Mouse (Mus musculus) heart, embryonic 10.5 days (tissue): Measurements from ENCODE around the gene Bola2. TPM values are rescaled to one million over a fixed set of nuclear protein-coding genes. Genes with fewer than 3 reads are reported as not detected.

Experiments
- DNase-seq: peaks from one replicate; pipeline ENCODE4 v3.0.0-alpha.2; 2017; ENCODE audit warnings: low spot score
- H3K27ac ChIP-seq: fragments of 300-500 bp; sonication (generic); 2 replicates; pipeline ENCODE4 v1.5.1; 2016; ENCODE audit warnings: mild to moderate bottlenecking
- H3K27me3 ChIP-seq: fragments of 300-500 bp; sonication (generic); 2 replicates; pipeline ENCODE4 v1.6.1; 2016; ENCODE audit warnings: mild to moderate bottlenecking; ENCODE audit not compliant: poor library complexity, insufficient read depth, severe bottlenecking
- H3K36me3 ChIP-seq: fragments of 300-500 bp; sonication (generic); 2 replicates; pipeline ENCODE4 v1.6.1; 2016; ENCODE audit warnings: mild to moderate bottlenecking, moderate library complexity
- H3K4me1 ChIP-seq: fragments of 300-500 bp; sonication (generic); 2 replicates; pipeline ENCODE4 v1.6.1; 2016; ENCODE audit warnings: mild to moderate bottlenecking
- H3K4me3 ChIP-seq: fragments of 300-500 bp; sonication (generic); 2 replicates; pipeline ENCODE4 v1.5.1; 2016; ENCODE audit warnings: mild to moderate bottlenecking, moderate library complexity
- H3K9me3 ChIP-seq: fragments of 300-500 bp; sonication (generic); 2 replicates; pipeline ENCODE4 v1.6.1; 2016; ENCODE audit warnings: mild to moderate bottlenecking, moderate library complexity
- WGBS: fragments of 180-500 bp; shearing (Covaris S2); methylation state at CpG from one replicate; pipeline ENCODE4 v1.1.7; 2016; 5-methylcytosine and 5-hydroxymethylcytosine counted together
- polyA plus RNA-seq: library from polyadenylated mRNA; unstranded; fragments of >200 nt; fragmentation: Nextera tagmentation; extraction: Ambion mirVana; gene quantifications from 2 replicates; pipeline ENCODE4 v1.2.1, GENCODE M21; 2016

Bola2 gene
- polyA plus RNA-seq, 1 experiment from 2014 or later, result 159 TPM

DNA sequence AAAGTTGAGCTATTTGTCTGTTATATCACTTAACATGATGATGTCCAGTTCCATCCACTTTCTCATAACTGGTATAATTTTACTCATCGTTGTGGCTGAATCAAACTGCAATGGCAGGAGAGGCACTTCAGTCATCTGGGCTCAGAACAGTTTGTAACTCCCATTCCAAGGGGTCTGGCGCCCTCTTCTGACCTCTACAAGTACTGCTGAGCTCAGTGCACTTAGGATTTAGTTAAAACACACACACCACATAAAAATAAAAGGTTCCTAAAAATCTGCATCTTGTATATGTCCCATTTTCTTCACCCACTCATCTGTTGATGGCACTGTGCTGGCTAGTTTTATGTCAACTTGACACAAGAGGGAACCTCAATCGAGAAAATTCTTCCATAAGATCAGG is 1.9 kb upstream of the Bola2 start:
- 41% methylated on average over 3 of the region's 3 CpGs for WGBS
- peaks cover 35% of the 10 kb centered on the region for H3K36me3 ChIP-seq
- peak; percentile 88 for DNase-seq

DNA sequence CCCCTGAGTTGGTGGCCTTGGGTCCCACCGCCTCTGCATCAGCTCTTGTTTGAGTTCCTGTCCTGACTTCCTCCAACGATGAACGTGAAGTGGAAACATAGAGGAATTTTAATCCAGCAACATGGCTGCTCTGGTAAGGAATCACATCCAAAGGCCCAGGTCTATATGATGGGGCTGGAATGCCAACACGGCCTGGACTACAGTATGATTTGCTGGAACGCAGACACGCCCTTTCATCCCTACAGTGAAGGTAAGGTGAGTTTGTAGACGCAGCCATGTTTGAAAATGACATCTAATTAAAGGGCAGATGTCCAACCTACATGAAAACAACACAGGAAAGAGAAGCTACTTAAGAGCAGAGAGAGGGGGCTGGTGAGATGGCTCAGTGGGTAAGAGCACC is 1.4 kb upstream of the Bola2 start:
- Histone ChIP-seq H3K36me3 (peaks cover 35% of the 10 kb centered on the region), H3K9me3 (no peaks in the 10 kb centered on the region), H3K27me3 (no peaks in the 10 kb centered on the region), H3K4me3 (no peak overlapping the region), H3K4me1 (peaks cover 22% of the 10 kb centered on the region), H3K27ac (no peak overlapping the region)
- 83% methylated on average over 7 of the region's 7 CpGs for WGBS
- no peak for DNase-seq

More for the DNA sequence above, 1.9 kb upstream of the Bola2 start:
- Histone ChIP-seq H3K4me3 (no peak overlapping the region), H3K4me1 (peaks cover 22% of the 10 kb centered on the region), H3K27ac (no peak overlapping the region), H3K27me3 (no peaks in the 10 kb centered on the region), H3K9me3 (no peaks in the 10 kb centered on the region)

DNA sequence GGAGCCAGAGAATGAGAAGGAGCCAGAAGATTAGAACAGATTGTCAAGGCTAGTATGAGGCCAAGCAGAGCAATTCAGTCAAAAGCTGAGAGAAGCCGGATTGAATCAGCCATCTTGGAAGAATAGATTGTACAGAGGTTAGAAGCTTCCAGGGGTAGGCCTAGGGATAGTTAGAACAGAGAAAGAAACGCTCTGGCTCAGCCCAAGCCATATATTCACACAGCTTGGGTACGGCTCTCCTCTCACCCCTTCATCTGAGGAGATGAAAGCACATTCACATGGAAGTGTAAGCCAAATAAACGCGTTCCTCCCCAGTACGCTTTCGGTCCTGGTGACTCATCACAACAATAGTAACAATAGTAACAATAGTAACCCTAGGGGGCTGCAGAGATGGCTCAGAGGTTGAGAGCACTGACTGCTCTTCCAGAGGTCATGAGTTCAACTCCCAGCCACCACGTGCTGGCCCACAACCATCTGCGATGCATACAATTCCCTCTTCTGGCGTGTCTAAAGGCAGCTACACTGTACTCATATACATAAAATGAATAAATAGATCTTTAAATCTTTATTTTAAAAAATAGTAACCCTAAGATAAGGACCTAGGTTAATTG is 655 bp upstream of the Bola2 start:
- Histone ChIP-seq H3K36me3 (peaks cover 36% of the 10 kb centered on the region), H3K4me3 (peak overlapping the region; percentile 88), H3K27me3 (no peaks in the 10 kb centered on the region), H3K27ac (peak overlapping the region; percentile 96), H3K9me3 (no peaks in the 10 kb centered on the region), H3K4me1 (peaks cover 26% of the 10 kb centered on the region)
- no peak for DNase-seq
- WGBS, result 64% methylated on average over 10 of the region's 10 CpGs

DNA sequence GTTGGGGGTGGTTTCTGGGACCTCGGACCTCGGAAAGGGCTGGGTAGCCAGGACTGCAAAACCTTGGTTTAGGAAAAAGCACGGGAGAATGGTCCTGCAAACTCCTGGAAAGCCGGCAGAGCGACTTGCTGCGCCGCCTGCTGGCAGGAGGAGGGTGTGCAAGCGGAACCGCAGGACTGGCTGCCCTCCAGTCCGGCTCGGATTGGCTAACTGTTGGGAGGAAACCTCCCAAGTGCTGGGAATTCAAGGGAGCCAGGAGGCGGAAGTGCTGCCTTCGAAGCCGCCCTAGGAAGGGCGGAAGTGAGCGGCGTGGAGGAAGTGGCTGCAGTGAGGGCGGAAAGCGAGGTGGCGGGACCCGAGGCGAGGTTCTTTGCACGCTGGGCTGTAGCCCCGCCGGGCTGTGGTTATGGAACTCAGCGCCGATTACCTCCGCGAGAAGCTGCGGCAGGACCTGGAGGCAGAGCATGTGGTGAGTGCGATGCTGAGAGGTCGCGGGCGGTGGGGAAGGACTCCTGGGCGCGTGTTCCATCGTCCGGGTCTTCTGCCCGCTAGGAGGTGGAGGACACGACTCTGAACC is 518 bp downstream of the Bola2 start, which contains the start of gene Slx1b:
TSS of gene Slx1b (minus strand) at position 154 of the 577 bp plus-strand sequence.
- peaks cover 32% of the 10 kb centered on the region for H3K36me3 ChIP-seq
- under 1% methylated on average over 40 of the region's 40 CpGs for WGBS

DNA sequence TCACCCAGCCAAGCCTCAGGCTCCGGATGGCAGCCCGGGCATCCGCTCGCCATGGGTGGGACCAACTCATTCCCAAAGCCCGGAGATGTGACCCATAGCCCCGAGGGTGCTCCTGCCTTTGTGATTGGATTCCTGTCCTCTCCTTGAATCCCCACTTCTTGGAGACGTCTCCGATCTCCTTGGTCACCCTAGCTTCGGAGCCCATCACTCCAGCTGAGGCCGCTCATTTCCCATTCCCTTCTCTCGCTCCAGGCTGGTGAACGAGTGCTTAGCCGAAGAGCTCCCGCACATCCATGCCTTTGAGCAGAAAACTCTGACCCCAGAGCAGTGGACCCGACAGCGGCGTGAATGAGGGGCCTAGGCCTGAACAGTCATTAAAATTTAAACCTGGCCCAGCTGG is 1.1 kb downstream of the Bola2 start:
- H3K9me3 ChIP-seq, result no peaks in the 10 kb centered on the region
- H3K4me3 ChIP-seq, result peak overlapping the region; percentile 88
- 7% methylated on average over 17 of the region's 17 CpGs for WGBS
- no peaks in the 10 kb centered on the region for H3K27me3 ChIP-seq
- H3K27ac ChIP-seq, result peak overlapping the region; percentile 96
- peaks cover 39% of the 10 kb centered on the region for H3K4me1 ChIP-seq
- H3K36me3 ChIP-seq, result peaks cover 26% of the 10 kb centered on the region
- no peak for DNase-seq

More for the DNA sequence above, 518 bp downstream of the Bola2 start, which contains the start of gene Slx1b:
- Histone ChIP-seq H3K4me1 (peaks cover 34% of the 10 kb centered on the region), H3K27ac (peak within 1 kb of the TSS; percentile 96), H3K9me3 (no peaks in the 10 kb centered on the region), H3K4me3 (peak within 1 kb of the TSS; percentile 88), H3K27me3 (no peaks in the 10 kb centered on the region)
- DNase-seq, result peak; percentile 99

DNA sequence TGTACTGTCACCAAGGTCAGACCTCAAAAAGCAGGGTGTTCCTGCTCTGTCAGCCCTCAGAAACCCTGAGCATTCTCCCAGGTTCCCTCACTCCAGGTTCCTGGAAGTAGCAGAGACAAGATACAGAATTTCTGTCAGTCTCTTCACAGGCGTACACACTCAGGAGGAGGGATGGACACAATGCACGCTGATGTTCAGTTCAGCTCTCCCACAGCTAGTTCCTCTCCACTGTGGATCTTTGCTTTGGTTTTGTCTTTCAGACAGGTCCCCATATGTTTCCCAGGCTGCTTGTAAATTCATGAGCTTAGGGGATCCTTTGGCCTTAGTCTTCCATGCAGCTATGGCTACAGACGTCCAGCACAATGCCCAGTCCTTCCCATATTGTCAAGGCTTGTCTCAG is 1.7 kb downstream of the Bola2 start:
- no peak for DNase-seq
- WGBS, result 76% methylated on average over 3 of the region's 3 CpGs
- H3K27me3 ChIP-seq, result peaks cover 4% of the 10 kb centered on the region
- H3K9me3 ChIP-seq, result no peaks in the 10 kb centered on the region
- peaks cover 43% of the 10 kb centered on the region for H3K4me1 ChIP-seq
- H3K27ac ChIP-seq, result no peak overlapping the region
- peaks cover 20% of the 10 kb centered on the region for H3K36me3 ChIP-seq
- peak overlapping the region; percentile 88 for H3K4me3 ChIP-seq

DNA sequence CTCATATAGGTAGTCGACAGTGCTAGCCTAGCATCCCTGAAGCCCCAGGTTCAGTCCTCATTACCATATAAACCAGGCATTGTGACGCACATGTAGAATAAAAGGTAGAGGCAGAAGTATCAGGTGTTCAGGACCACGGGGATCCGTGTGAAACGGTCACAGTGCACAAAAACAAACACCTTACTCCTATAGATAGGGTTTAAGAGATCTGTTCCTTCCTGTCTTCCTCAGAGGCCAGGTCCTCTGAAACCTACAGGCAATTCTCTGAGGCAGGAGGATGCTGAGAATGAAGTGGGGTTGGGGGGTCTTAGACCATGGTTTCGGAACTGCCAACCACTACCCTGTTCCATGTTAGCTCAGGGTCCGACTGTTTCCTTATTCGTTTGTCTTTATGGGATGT is 2.6 kb downstream of the Bola2 start:
- peaks cover 11% of the 10 kb centered on the region; the same call in 1 of the 2 replicates for H3K36me3 ChIP-seq
- DNase-seq, result no peak
- no peak overlapping the region for H3K27ac ChIP-seq
- no peaks in the 10 kb centered on the region for H3K9me3 ChIP-seq
- H3K4me3 ChIP-seq, result no peak overlapping the region
- peaks cover 13% of the 10 kb centered on the region for H3K27me3 ChIP-seq
- H3K4me1 ChIP-seq, result peaks cover 43% of the 10 kb centered on the region
- 93% methylated on average over 8 of the region's 8 CpGs for WGBS

DNA sequence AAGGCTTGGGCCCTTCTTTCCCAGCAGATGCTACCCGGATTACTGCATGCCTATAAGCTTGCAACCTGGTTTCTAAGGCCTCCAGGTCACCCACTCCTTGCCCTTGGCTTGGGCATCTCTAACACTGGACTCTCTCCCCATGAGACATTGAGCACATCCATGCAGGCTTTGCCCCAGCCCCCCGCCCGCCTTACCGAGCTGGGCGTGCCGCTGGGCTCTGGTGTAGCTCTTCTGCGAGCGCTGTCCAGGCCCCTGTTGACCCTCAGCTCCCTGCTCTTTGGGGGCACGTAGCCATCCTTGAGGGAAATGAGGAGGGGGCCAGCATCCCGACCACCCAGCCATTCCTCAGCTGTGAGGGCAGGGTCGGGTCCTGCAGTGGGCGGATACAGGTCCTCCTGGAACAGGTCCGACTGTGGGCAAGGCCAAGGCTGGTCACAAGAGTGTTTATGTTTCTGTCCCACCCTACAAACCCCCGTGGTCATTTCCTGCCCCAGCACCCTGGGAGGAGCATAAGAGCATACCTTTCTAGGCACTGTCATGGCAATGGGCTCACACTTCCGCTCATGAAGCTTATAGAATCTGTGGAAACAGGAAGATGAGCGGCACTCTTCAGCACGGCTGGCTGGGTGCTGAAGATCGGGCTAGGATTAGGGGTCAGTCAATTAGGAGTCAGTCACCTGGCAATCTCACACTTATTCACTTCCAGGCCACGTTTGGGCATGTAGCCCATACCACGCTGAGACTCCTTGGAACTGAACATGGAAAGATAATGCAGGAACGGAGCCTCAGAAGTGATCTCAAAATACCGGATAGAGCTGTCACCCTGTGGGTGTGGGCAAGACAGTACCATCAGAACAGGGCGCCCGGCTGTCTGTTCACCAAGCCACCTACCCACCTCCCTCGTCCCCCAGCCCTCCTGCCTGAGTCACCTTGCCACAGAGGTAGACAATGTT is 5.1 kb downstream of the Bola2 start:
- no peak for DNase-seq
- no peak overlapping the region for H3K27ac ChIP-seq
- H3K4me1 ChIP-seq, result peaks cover 51% of the 10 kb centered on the region
- peaks cover 11% of the 10 kb centered on the region; the same call in 1 of the 2 replicates for H3K36me3 ChIP-seq
- no peak overlapping the region for H3K4me3 ChIP-seq
- peaks cover 37% of the 10 kb centered on the region for H3K27me3 ChIP-seq
- 77% methylated on average over 25 of the region's 25 CpGs for WGBS
- H3K9me3 ChIP-seq, result no peaks in the 10 kb centered on the region

DNA sequence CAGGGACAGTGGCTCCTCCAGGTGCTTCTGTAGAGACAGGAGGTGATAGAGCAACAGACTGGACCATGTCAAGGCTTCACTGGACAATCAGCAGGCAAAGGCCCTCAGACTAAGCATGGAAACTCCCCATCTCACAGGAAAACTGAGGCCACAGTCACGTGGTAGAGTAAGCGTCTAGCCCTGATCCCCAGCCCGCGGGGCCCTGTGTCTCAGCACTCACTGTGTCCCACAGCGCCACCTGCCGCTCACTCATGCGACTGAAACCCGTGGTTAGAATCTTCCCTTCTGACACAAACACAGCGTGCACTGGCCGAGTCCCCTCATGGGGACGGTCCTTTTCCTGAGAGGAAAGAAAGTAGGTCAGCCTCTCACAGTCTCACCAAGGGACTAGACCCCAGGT is 5.9 kb downstream of the Bola2 start:
- peaks cover 11% of the 10 kb centered on the region; the same call in 1 of the 2 replicates for H3K36me3 ChIP-seq
- peaks cover 45% of the 10 kb centered on the region for H3K27me3 ChIP-seq
- DNase-seq, result peak; percentile 93
- H3K9me3 ChIP-seq, result no peaks in the 10 kb centered on the region
- 3% methylated on average over 11 of the region's 11 CpGs for WGBS
- peak overlapping the region; percentile 8; the same call in 1 of the 2 replicates for H3K4me3 ChIP-seq
- peaks cover 51% of the 10 kb centered on the region for H3K4me1 ChIP-seq
- H3K27ac ChIP-seq, result no peak overlapping the region

DNA sequence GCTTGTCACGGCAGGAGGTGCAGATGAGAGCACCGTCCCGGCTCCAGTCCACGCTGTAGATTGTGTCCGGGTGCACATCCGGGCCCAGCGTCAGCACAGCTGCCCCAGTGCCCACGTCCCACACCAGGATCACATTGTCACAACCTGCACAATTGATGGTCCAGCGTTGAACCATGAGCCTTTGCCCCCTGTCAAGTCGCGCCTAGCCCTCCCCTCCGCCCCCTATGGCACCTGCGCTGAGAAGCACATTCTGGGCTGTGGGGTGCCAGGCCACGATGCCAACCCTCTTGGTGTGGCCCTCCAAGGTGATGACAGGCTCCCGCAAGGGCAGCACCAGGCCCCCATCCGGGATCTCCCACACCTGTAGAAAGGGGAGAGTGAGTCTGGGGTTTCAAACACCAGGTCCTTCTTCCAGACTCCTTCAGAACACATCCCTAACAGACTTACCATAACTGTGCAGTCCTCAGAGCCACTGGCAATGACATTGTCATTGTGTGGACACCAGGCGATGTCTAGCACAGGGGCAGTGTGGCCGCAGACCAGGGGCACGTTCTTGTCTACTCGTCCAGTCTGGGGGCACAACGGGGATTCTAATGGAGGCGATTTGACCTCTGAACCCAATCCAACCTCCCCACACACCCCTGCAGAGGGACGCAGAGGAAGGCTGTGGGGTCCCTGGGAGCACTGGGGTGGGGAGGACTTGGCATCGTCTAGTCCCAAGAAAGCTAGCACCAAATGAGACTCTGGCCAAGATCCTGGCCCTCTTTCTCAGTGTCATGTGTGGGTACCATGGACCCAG is 6.6 kb downstream of the Bola2 start:
- Histone ChIP-seq H3K27me3 (peaks cover 50% of the 10 kb centered on the region), H3K4me3 (peak overlapping the region; percentile 8; the same call in 1 of the 2 replicates)
- 56% methylated on average over 24 of the region's 24 CpGs for WGBS

DNA sequence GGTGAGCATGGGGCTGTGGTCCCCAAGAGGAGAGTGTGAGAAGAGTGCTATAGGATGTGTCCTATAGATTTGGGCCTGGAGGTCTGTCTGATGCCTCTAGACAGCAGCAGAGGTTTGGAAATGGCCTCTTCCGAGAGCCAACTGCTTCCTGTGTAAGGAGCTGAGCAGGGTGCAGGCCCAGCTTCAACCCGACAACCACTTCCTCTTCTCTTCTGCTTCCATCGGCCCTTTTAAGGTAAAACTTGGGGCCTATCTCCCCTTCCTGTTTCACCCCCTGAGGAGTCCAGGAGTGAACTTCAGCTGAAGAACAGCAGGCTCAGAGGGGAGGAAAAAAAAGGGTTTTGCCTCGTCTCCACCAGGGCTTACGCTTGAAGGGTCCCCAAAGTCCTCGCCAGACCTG is 7.2 kb downstream of the Bola2 start:
- peaks cover 9% of the 10 kb centered on the region; the same call in 1 of the 2 replicates for H3K36me3 ChIP-seq
- WGBS, result 64% methylated on average over 6 of the region's 6 CpGs
- peaks cover 50% of the 10 kb centered on the region for H3K27me3 ChIP-seq
- no peak overlapping the region for H3K4me3 ChIP-seq
- H3K9me3 ChIP-seq, result no peaks in the 10 kb centered on the region
- H3K27ac ChIP-seq, result no peak overlapping the region
- no peak for DNase-seq
- peaks cover 40% of the 10 kb centered on the region for H3K4me1 ChIP-seq

More for the DNA sequence above, 6.6 kb downstream of the Bola2 start:
- Histone ChIP-seq H3K27ac (no peak overlapping the region), H3K9me3 (no peaks in the 10 kb centered on the region), H3K4me1 (peaks cover 46% of the 10 kb centered on the region), H3K36me3 (peaks cover 11% of the 10 kb centered on the region; the same call in 1 of the 2 replicates)
- DNase-seq, result no peak
